Mouse (Mus musculus): ENCODE results near the gene Thbs3. TPM values are rescaled to one million over a fixed set of nuclear protein-coding genes. Genes with fewer than 3 reads are reported as not detected.
"Not testable (repeated sequence)": the region's sequence is repeated elsewhere in the genome, so short reads cannot be mapped to it uniquely, and the experiment has no call there.

Gene Thbs3
- polyA plus RNA-seq, 1 experiment = 5.0 TPM

DNA sequence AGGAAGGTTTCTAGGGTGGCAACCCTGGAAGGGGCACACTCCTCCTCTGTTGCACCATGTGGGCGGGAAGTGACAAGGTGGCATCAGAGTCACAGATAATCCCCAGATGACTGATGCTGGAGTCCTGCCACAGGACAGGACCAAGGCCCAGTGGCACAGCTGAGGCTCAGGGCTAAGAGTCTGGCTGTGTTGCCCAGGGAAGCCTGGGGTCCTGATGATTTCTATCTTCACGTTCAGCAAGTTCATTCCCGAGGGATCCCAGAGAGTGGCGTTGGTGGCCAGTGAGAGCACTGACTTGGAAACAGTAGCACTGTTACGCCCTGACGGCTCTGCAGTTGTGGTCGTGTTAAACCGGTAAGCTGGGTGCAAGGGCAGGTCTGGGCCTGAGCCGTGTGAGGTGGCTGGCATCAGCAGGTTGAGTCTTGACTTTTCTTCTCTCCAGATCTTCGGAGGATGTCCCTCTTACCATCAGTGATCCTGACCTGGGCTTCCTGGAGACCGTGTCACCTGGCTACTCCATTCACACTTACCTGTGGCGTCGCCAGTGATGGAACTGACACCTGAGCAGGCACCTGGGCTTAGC, 6.8 kb upstream of the Thbs3 start:
- Histone ChIP-seq H3K27me3 (replicated peaks; ENCODE audit: control insufficient read depth, insufficient read depth, low read length) (no peaks in the 10 kb centered on the region), H3K36me3 (ENCODE audit: control insufficient read depth, insufficient read depth, low read length) (no peaks in the 10 kb centered on the region; the same call in 1 of the 2 replicates), H3K4me3 (ENCODE audit: insufficient read depth, low read depth, low read length) (no peak overlapping the region), H3K4me1 (ENCODE audit: control insufficient read depth, insufficient read depth, low read length) (peaks cover 3% of the 10 kb centered on the region; the same call in 1 of the 2 replicates), H3K27ac (ENCODE audit: insufficient read depth, low read depth, low read length) (no peak overlapping the region)
- no peak for TF ChIP-seq CTCF (conservative IDR thresholded peaks at IDR 0.05; ENCODE audit: insufficient read depth, insufficient read length, low read depth, low read length)
- TF ChIP-seq POLR2A (IDR thresholded peaks at IDR 0.05; ENCODE audit: low read depth, low read length) = no peak
- DNase-seq = no peak
- 81% methylated on average over 13 of the region's 13 CpGs for WGBS

DNA sequence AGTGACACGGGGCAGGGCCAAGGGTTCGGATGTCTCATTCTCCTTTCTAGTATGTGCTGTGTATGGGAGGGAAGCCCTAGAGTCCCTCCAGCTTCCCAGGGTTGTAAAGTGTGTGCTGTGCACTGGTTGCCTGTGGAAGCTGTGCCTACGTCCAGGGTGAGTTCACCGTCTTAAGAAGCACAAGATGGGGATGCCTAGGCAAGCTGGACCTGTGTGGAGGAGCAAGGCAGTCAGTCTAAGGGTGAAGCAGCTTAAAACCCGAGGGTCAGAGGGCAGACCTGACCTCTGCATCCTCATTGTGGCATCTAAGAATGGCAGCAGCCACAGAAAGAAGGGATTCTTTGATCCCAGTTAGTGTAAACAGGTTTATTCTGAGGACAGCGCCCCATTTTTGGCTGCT, 6.2 kb upstream of the Thbs3 start:
- TF ChIP-seq CTCF (conservative IDR thresholded peaks at IDR 0.05; ENCODE audit: insufficient read depth, insufficient read length, low read depth, low read length) (no peak), POLR2A (IDR thresholded peaks at IDR 0.05; ENCODE audit: low read depth, low read length) (no peak)
- no peaks in the 10 kb centered on the region; the same call in 1 of the 2 replicates for H3K36me3 ChIP-seq (ENCODE audit: control insufficient read depth, insufficient read depth, low read length)
- 84% methylated on average over 6 of the region's 6 CpGs for WGBS
- H3K27me3 ChIP-seq (replicated peaks; ENCODE audit: control insufficient read depth, insufficient read depth, low read length) = no peaks in the 10 kb centered on the region
- H3K4me3 ChIP-seq (ENCODE audit: insufficient read depth, low read depth, low read length) = no peak overlapping the region
- H3K4me1 ChIP-seq (ENCODE audit: control insufficient read depth, insufficient read depth, low read length) = no peaks in the 10 kb centered on the region
- no peak overlapping the region for H3K27ac ChIP-seq (ENCODE audit: insufficient read depth, low read depth, low read length)
- DNase-seq = no peak

DNA sequence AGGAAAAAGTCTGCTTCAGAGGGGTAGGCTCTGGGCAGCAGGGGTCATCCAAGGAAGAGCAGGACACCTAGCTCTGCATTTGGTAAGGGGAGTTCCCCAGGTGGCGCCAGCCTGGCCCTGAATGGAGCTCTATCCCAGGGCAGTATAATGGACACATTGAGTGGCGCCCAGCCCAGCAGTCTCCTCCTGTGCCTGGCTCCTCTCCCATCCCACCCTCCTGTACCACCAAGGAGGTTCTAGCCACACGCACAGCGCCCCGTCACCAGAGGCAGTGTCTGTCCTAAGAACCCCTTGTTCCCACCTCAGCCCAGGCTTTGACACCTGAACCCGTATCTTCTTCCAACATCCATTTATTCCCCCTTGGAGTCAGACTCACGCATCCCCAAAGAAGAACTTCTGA, 5.2 kb upstream of the Thbs3 start:
- Histone ChIP-seq H3K4me3 (ENCODE audit: insufficient read depth, low read depth, low read length) (no peak overlapping the region), H3K27me3 (replicated peaks; ENCODE audit: control insufficient read depth, insufficient read depth, low read length) (no peaks in the 10 kb centered on the region), H3K27ac (ENCODE audit: insufficient read depth, low read depth, low read length) (no peak overlapping the region), H3K36me3 (ENCODE audit: control insufficient read depth, insufficient read depth, low read length) (no peaks in the 10 kb centered on the region; the same call in 1 of the 2 replicates), H3K4me1 (ENCODE audit: control insufficient read depth, insufficient read depth, low read length) (no peaks in the 10 kb centered on the region; the same call in 1 of the 2 replicates)
- WGBS = 84% methylated on average over 7 of the region's 7 CpGs
- DNase-seq = no peak
- TF ChIP-seq CTCF (conservative IDR thresholded peaks at IDR 0.05; ENCODE audit: insufficient read depth, insufficient read length, low read depth, low read length) (no peak), POLR2A (IDR thresholded peaks at IDR 0.05; ENCODE audit: low read depth, low read length) (no peak)

DNA sequence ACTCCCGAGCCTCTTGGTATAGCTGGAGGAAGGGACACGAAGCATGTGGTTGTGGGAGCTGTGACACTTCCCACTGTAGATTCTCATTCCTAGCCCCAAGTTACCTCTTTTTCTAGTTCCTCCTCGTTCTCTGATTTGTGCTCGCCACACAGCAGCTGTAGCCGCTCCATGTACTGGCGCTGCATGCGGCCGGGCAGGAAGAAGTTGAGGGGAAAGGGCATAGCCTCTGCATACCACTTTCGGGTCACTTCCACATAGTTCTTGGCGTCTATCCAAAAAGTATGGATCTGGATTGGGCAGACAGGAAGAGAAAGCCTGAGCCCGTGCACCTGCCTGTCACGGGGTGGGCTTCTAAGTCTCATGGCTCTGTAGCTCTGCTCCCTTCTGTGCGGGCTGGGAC, 4.8 kb upstream of the Thbs3 start:
- Histone ChIP-seq H3K4me3 (ENCODE audit: insufficient read depth, low read depth, low read length) (no peak overlapping the region), H3K36me3 (ENCODE audit: control insufficient read depth, insufficient read depth, low read length) (no peaks in the 10 kb centered on the region; the same call in 1 of the 2 replicates), H3K27ac (ENCODE audit: insufficient read depth, low read depth, low read length) (0 out of 2 replicates have a peak overlapping the region, but pooled peaks have one; percentile 11), H3K4me1 (ENCODE audit: control insufficient read depth, insufficient read depth, low read length) (no peaks in the 10 kb centered on the region; the same call in 1 of the 2 replicates), H3K27me3 (replicated peaks; ENCODE audit: control insufficient read depth, insufficient read depth, low read length) (no peaks in the 10 kb centered on the region)
- peak; percentile 54 for DNase-seq
- 51% methylated on average over 13 of the region's 13 CpGs for WGBS
- TF ChIP-seq POLR2A (IDR thresholded peaks at IDR 0.05; ENCODE audit: low read depth, low read length) (no peak), CTCF (conservative IDR thresholded peaks at IDR 0.05; ENCODE audit: insufficient read depth, insufficient read length, low read depth, low read length) (no peak)

DNA sequence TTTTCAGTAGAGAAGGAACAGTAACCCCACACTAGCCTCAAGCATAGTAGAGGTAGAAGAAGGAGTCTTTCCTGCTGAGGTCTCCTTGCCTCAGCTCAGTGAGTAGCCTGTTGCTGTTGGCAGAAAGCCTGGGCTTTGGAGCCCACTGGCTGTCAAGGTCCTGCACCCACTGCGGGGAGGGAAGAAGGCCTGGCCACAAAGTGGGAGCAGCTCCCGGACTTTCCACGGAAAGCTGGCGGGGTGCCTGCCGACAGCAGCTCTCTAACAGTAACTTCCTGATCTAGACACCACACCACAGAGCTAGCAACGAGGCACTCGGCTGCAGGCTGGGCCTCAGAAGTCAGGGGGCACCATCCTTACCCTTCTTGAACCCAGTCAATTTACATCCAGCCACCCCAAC, 4.2 kb upstream of the Thbs3 start:
- DNase-seq = peak; percentile 64
- H3K4me1 ChIP-seq (ENCODE audit: control insufficient read depth, insufficient read depth, low read length) = no peaks in the 10 kb centered on the region; the same call in 1 of the 2 replicates
- H3K36me3 ChIP-seq (ENCODE audit: control insufficient read depth, insufficient read depth, low read length) = no peaks in the 10 kb centered on the region; the same call in 1 of the 2 replicates
- TF ChIP-seq CTCF (conservative IDR thresholded peaks at IDR 0.05; ENCODE audit: insufficient read depth, insufficient read length, low read depth, low read length) (no peak), POLR2A (IDR thresholded peaks at IDR 0.05; ENCODE audit: low read depth, low read length) (no peak)
- no peak overlapping the region for H3K4me3 ChIP-seq (ENCODE audit: insufficient read depth, low read depth, low read length)
- H3K27me3 ChIP-seq (replicated peaks; ENCODE audit: control insufficient read depth, insufficient read depth, low read length) = no peaks in the 10 kb centered on the region
- H3K27ac ChIP-seq (ENCODE audit: insufficient read depth, low read depth, low read length) = 0 out of 2 replicates have a peak overlapping the region, but pooled peaks have one; percentile 11
- WGBS = 41% methylated on average over 7 of the region's 7 CpGs

DNA sequence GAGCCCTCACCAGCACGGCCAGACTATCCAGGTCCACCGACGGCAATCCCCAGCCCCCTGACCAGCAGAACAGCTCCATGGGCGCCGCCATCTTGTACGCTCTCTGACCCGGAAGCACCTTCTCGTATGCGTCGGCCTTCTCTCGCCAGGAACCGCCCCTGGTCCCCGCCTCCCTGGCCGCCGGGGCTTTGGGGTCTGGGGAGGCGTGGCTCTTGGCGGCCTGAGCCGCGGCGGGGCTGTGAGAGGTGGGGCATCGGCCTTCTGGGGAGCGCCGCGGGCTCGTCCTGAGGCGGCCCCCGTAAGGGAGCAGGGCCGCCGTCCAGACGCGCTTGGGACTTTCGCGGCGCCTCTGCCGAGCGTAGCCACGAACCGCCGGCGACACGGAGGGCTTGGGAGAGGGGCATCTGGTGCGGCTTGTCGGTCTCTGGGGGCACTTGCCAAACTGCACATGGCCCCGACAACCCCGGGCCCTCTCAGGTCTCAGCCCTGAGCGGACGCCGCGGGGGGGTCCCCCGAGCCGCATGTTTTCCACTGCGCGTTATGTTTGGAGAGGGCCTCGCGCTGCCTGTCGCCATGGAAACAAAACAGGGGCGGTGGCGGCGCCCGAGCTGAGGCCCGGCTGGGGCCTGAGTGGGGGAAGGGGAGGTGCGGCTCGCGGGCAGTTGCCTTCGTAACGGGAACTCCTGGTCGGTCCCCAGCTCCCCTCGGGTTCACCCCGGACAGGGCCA, 1.0 kb upstream of the Thbs3 start:
- Histone ChIP-seq H3K4me1 (ENCODE audit: control insufficient read depth, insufficient read depth, low read length) (no peaks in the 10 kb centered on the region; the same call in 1 of the 2 replicates), H3K4me3 (ENCODE audit: insufficient read depth, low read depth, low read length) (peak overlapping the region; percentile 91), H3K27me3 (replicated peaks; ENCODE audit: control insufficient read depth, insufficient read depth, low read length) (no peaks in the 10 kb centered on the region), H3K27ac (ENCODE audit: insufficient read depth, low read depth, low read length) (peak overlapping the region; percentile 65), H3K36me3 (ENCODE audit: control insufficient read depth, insufficient read depth, low read length) (no peaks in the 10 kb centered on the region)
- DNase-seq = peak; percentile 95
- TF ChIP-seq CTCF (conservative IDR thresholded peaks at IDR 0.05; ENCODE audit: insufficient read depth, insufficient read length, low read depth, low read length) = no peak
- TF ChIP-seq POLR2A (IDR thresholded peaks at IDR 0.05; ENCODE audit: low read depth, low read length) = peak; percentile 48
- under 1% methylated on average over 69 of the region's 69 CpGs for WGBS

DNA sequence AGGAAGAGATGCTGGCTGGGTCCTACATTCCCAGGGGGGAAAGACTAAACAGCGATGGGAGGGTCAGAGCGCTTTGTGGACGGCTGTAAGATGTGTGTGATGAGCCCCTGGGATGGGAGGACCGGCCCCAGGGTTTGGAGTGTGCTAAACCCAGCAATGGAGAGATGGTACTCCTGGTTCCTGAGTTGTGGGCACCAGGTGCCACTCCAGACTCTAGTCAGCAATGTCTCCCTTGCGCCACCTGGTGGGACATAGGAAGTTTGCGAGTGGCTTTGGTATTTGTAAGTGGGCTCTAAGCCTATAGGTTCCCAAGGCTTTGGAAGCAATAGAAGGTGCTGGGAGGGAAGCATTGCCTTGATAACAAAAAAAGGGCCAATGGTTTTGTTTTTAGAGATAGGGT, 873 bp downstream of the Thbs3 start:
- H3K27me3 ChIP-seq (replicated peaks; ENCODE audit: control insufficient read depth, insufficient read depth, low read length) = no peaks in the 10 kb centered on the region
- H3K36me3 ChIP-seq (ENCODE audit: control insufficient read depth, insufficient read depth, low read length) = no peaks in the 10 kb centered on the region
- H3K4me3 ChIP-seq (ENCODE audit: insufficient read depth, low read depth, low read length) = no peak overlapping the region
- peak; percentile 88 for DNase-seq
- H3K27ac ChIP-seq (ENCODE audit: insufficient read depth, low read depth, low read length) = no peak overlapping the region
- 1% methylated on average over 6 of the region's 6 CpGs for WGBS
- H3K4me1 ChIP-seq (ENCODE audit: control insufficient read depth, insufficient read depth, low read length) = no peaks in the 10 kb centered on the region; the same call in 1 of the 2 replicates
- TF ChIP-seq POLR2A (IDR thresholded peaks at IDR 0.05; ENCODE audit: low read depth, low read length) (no peak), CTCF (conservative IDR thresholded peaks at IDR 0.05; ENCODE audit: insufficient read depth, insufficient read length, low read depth, low read length) (peak; percentile 92)

DNA sequence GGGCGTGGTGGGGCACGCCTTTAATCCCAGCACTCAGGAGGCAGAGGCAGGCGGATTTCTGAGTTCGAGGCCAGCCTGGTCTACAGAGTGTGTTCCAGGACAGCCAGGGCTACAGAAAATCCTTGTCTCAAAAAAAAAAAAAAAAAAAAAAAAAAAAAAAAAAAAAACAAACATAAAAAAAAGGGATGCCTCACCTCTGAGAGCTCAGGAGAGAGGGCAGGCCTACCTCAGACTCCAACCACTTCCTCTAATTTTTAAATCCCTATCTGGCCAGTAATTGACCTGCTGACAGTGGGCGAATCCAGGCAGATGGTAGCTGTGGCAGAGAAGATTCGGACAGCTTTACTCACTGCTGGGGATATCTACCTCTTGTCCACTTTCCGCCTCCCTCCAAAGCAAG, 1.4 kb downstream of the Thbs3 start:
- H3K27me3 ChIP-seq (replicated peaks; ENCODE audit: control insufficient read depth, insufficient read depth, low read length); H3K4me3 ChIP-seq (ENCODE audit: insufficient read depth, low read depth, low read length); H3K36me3 ChIP-seq (ENCODE audit: control insufficient read depth, insufficient read depth, low read length); H3K27ac ChIP-seq (ENCODE audit: insufficient read depth, low read depth, low read length); DNase-seq; H3K4me1 ChIP-seq (ENCODE audit: control insufficient read depth, insufficient read depth, low read length): not testable (repeated sequence)
- WGBS = 71% methylated on average over 7 of the region's 7 CpGs

Data from kidney, adult 2 months (tissue).